Mouse (Mus musculus) right cerebral cortex, adult 2 months (tissue): Measurements from ENCODE around the gene Lysmd4.

ENCODE experiments used
- DNase-seq, 2 experiments: peaks; one replicate each; pipeline ENCODE4 v3.0.0; 2021 to 2022; ENCODE audit warnings: low spot score in 2 of 2

The Lysmd4 gene

DNA sequence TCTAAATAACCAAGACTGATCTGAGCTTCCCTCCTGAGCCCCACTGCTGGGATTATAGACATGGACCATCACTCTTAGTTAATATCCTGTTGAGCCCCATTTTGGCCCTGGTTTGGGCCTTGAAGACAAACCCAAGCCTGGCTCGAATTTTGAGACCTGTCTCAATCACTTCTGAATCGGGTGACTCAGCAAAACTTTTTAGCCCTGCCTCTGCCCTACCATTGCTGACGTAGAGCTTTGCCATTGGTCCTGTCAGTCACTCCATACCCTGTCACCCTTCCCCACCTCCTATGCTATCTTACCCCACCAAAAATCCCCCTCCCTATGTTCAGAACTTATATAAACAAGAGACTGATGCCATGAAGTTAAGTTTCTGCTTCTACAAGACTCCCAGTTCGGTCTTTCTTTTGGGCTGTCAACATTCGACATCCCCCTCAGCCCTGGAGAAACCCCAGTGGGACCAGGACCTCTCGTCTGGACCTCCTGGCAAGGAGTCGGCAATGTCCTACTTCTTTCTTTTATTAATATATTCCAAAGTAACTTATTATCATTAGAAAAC, 119.8 kb downstream of the Lysmd4 start:
- DNase-seq = no peak

DNA sequence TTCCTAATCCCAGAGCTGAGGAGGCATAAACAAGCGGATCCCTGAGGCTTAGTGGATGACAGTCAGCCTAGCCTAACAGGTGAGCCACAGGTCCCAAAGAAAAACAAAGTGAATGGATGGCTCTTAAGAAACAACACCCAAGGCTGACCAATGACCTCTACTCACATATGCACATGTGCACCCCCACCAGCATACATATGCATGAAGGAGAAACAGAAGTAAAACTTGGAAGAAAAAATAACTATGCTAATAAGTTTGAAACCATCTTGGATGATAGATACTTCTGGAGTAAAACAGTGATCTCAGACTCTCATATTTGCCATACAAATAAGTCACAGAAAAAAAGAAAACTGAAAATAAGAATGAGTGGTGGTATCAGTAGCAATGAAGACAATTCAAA, 122.1 kb downstream of the Lysmd4 start:
- no peak for DNase-seq

DNA sequence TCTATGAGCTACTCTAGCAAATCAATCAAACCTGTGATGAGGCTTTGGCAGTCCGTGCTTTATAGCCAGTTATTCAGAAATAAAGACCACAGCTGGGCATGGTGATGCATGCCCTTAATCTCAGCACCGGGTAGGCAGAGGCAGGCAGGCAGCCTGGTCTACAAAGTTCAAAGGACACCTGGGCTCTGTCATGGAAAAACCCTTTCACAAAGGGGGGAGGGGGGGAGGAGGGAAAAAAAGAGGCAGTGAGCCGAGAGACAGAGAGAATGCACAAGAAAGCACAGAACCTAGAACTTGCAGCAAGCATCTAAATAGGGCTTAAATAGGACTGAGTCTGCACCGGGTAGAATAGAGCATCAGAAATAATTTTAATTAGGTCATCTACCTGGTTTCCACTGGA, 130.6 kb downstream of the Lysmd4 start:
- DNase-seq = no peak

DNA sequence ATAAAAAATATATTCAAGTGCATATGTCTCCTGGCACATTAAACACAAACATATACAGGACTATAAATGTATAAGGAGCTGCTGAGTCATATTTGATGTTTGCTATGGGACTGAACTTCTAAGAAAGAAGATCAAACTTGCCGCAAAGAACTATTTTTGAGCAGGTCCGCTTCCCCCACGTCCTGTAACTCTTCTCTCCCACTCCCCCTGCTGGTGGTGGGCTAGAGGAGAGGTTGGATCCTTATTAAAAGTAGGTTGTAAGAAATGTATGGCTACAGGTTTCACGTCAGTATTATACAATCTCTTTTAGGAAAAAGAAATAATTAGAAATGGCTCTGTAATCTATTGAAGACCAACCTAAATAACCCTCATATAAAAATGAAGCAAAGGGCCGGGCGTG, 131.3 kb downstream of the Lysmd4 start:
- DNase-seq = no peak

DNA sequence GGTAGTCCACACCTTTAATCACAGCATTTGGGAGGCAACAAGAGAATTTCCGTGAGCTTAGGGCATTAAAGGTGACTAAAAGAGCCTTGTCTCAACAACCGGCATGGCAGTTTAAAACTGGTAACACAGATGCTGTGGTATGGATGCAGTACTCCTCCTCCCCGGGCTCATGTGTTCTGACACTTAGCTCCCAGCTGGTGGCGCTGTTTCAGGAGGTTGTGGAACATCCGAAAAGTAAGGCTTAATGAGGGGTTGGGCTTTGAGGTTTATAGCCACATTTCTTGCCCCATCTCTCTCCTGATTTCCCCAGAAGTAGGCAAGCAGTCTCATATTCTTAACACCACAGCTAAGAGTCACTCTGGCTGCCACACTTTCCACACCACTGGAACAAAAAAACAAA, 133.5 kb downstream of the Lysmd4 start:
- no peak for DNase-seq
